Mouse (Mus musculus) ES-Bruce4 (cell line): ENCODE measurements at regions not wholly inside any gene's neighbourhood (a gene's known extent, or its start where the extent isn't known, plus 50 kb on each side); places are given as distances from the start of the nearest gene placed in this dataset.

Experiments
- H3K27ac ChIP-seq: 2 replicates; pipeline ENCODE4 v1.5.1; 2012; ENCODE audit warnings: low read length, inconsistent platforms; ENCODE audit not compliant: insufficient read depth
- H3K27me3 ChIP-seq: 2 replicates; pipeline ENCODE4 v1.6.1; 2012; ENCODE audit warnings: mild to moderate bottlenecking, low read length, inconsistent platforms; ENCODE audit not compliant: control insufficient read depth, poor library complexity, insufficient read depth, severe bottlenecking
- H3K36me3 ChIP-seq: 2 replicates; pipeline ENCODE4 v1.6.1; 2012; ENCODE audit warnings: inconsistent platforms, mild to moderate bottlenecking, low read length, moderate library complexity; ENCODE audit not compliant: control insufficient read depth, poor library complexity, insufficient read depth, severe bottlenecking
- H3K4me1 ChIP-seq: one replicate; pipeline ENCODE4 v1.8.1; 2011; ENCODE audit warnings: low read length; ENCODE audit not compliant: control insufficient read depth, insufficient read depth
- H3K4me3 ChIP-seq: 2 replicates; pipeline ENCODE4 v1.5.1; 2011; ENCODE audit warnings: low read depth, mild to moderate bottlenecking, low read length
- H3K9ac ChIP-seq: 2 replicates; pipeline ENCODE4 v1.6.1; 2012; ENCODE audit warnings: low read depth, mild to moderate bottlenecking, inconsistent platforms; ENCODE audit not compliant: poor library complexity, severe bottlenecking
- H3K9me3 ChIP-seq: replicated peaks from 2 replicates; pipeline ENCODE4 v1.6.1; 2012; ENCODE audit warnings: mild to moderate bottlenecking, low read length, inconsistent platforms; ENCODE audit not compliant: control insufficient read depth, poor library complexity, insufficient read depth, severe bottlenecking
- CTCF ChIP-seq: IDR thresholded peaks from one replicate; pipeline ENCODE4 v1.8.1; 2011; ENCODE audit warnings: low read depth, low read length
- EP300 ChIP-seq: IDR thresholded peaks from 2 replicates; pipeline ENCODE4 v1.6.1; 2011; ENCODE audit warnings: low read depth, low read length; ENCODE audit not compliant: insufficient read depth
- POLR2A ChIP-seq: IDR thresholded peaks from one replicate; pipeline ENCODE4 v1.8.1; 2011; ENCODE audit warnings: low read length; ENCODE audit not compliant: insufficient read depth

- H3K9ac ChIP-seq = no peak overlapping the region
- H3K27ac ChIP-seq = no peak overlapping the region
- no peak overlapping the region for H3K4me3 ChIP-seq
- H3K9me3 ChIP-seq = no peaks in the 10 kb centered on the region
- H3K27me3 ChIP-seq = no peaks in the 10 kb centered on the region
- no peaks in the 10 kb centered on the region for H3K36me3 ChIP-seq
- no peak for TF ChIP-seq POLR2A
- no peak for TF ChIP-seq EP300
- no peak for TF ChIP-seq CTCF
- no peaks in the 10 kb centered on the region for H3K4me1 ChIP-seq
Measured at GRCm38 (mm10) chr4:96974935-96975334, 189.9 kb upstream of the Gm12695 start.

GRCm38 (mm10) chr4:96973804-96974203, 188.8 kb upstream of the Gm12695 start:
- no peak for TF ChIP-seq POLR2A
- TF ChIP-seq EP300 = no peak
- no peak for TF ChIP-seq CTCF
- no peaks in the 10 kb centered on the region for H3K36me3 ChIP-seq
- no peaks in the 10 kb centered on the region for H3K4me1 ChIP-seq
- H3K9me3 ChIP-seq = no peaks in the 10 kb centered on the region
- H3K27ac ChIP-seq = no peak overlapping the region
- no peak overlapping the region for H3K4me3 ChIP-seq
- no peak overlapping the region for H3K9ac ChIP-seq
- H3K27me3 ChIP-seq = no peaks in the 10 kb centered on the region

GRCm38 (mm10) chr4:96969199-96969598, 184.2 kb upstream of the Gm12695 start:
- no peaks in the 10 kb centered on the region; the same call in 1 of the 2 replicates for H3K9me3 ChIP-seq
- no peaks in the 10 kb centered on the region for H3K36me3 ChIP-seq
- H3K27ac ChIP-seq = no peak overlapping the region
- no peaks in the 10 kb centered on the region for H3K27me3 ChIP-seq
- no peak overlapping the region for H3K9ac ChIP-seq
- H3K4me1 ChIP-seq = no peaks in the 10 kb centered on the region
- no peak overlapping the region for H3K4me3 ChIP-seq
- no peak for TF ChIP-seq CTCF
- TF ChIP-seq POLR2A = no peak
- TF ChIP-seq EP300 = no peak

- no peaks in the 10 kb centered on the region; the same call in 1 of the 2 replicates for H3K9me3 ChIP-seq
- H3K27me3 ChIP-seq = no peaks in the 10 kb centered on the region
- H3K27ac ChIP-seq = no peak overlapping the region
- H3K4me3 ChIP-seq = no peak overlapping the region
- H3K9ac ChIP-seq = no peak overlapping the region
- no peak for TF ChIP-seq POLR2A
- no peak for TF ChIP-seq CTCF
- TF ChIP-seq EP300 = no peak
- no peaks in the 10 kb centered on the region for H3K4me1 ChIP-seq
- no peaks in the 10 kb centered on the region for H3K36me3 ChIP-seq
Measured at GRCm38 (mm10) chr4:96968545-96969164, 183.7 kb upstream of the Gm12695 start.
